Mouse (Mus musculus) ES-E14 (cell line): Measurements from ENCODE around the gene Usp33.

Source experiments
- HCFC1 ChIP-seq: IDR thresholded peaks from 2 replicates; pipeline ENCODE4 v1.6.1; 2012; ENCODE audit warnings: low read length, inconsistent platforms, borderline replicate concordance; ENCODE audit not compliant: insufficient read depth
- MAFK ChIP-seq: IDR thresholded peaks from 2 replicates; pipeline ENCODE4 v1.6.1; 2014; ENCODE audit warnings: mild to moderate bottlenecking, low read depth, low read length, inconsistent platforms; ENCODE audit not compliant: insufficient read depth
- ZC3H11A ChIP-seq: IDR thresholded peaks from 2 replicates; pipeline ENCODE4 v1.6.1; 2012; ENCODE audit warnings: low read depth, mild to moderate bottlenecking, inconsistent platforms, low read length, borderline replicate concordance
- ZNF384 ChIP-seq: IDR thresholded peaks from 2 replicates; pipeline ENCODE4 v1.6.1; 2012; ENCODE audit warnings: low read depth, low read length, inconsistent platforms

DNA sequence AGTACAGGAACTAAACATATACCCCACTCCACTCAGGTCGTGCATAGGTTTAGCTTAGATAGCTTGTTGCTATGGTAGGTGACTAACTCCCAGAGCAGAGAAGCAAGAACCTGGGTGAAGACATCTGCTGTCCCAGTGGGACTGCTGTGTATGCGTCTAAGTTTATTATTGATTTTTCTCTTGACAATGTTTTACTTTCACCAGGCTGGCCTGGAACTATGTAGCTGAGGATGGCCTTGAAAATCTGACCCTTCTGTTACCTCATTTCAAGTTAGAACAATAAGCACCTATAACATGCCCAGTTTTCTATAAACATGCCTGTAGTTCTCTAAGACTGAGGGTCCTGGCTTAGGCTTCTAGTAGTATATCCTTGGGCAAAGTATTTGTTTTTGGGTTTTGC is 17.9 kb downstream of the Usp33 start:
- TF ChIP-seq ZNF384 (no peak), HCFC1 (no peak), MAFK (no peak), ZC3H11A (no peak)
